Mouse (Mus musculus): Measurements from ENCODE around the gene Cysrt1. TPM values are rescaled to one million over a fixed set of nuclear protein-coding genes. Genes with fewer than 3 reads are reported as not detected.

Gene Cysrt1
- total RNA-seq, 2 experiments from 2014 or later: not detected

GRCm38 (mm10) chr2:25217666-25218065 lies 24.6 kb downstream of the Cysrt1 start:
- intact Hi-C loops (cut with DNase I): no loop called here
- no peak for DNase-seq

GRCm38 (mm10) chr2:25214444-25214843 lies 27.8 kb downstream of the Cysrt1 start, which contains the start of gene Stpg3:
TSS of gene Stpg3 (minus strand) at chr2:25214637.
- intact Hi-C loops (cut with DNase I): no loop called here
- no peak for DNase-seq

GRCm38 (mm10) chr2:25213266-25213865 lies 28.9 kb downstream of the Cysrt1 start:
- no peak for DNase-seq
- intact Hi-C loops (cut with DNase I): no loop called here

- intact Hi-C loops (cut with DNase I): no loop called here
These were observed 31.1 kb downstream of the Cysrt1 start, which contains the start of gene Nelfb for GRCm38 (mm10) chr2:25211121-25211670. TSS of gene Nelfb (minus strand) at chr2:25211489.

DNA sequence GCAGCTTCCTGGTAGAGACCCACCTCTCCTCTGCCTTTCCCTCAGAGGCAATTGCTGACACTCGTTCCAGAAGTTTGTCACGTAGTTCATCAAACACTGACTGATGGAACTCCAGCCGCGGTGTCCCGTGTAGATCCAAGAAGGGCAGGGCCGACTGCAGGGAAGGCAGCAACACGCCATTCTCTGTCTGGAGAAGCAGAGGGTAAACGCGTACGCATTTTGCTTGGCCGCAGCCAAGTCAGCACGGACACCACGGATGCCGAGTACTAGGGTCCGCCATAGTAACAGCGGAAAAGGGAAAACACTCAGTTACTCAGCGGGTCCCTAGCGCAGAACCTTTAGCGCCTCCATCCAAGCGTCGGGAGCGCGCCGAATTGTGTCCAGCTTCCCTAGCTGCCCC lies 31.6 kb downstream of the Cysrt1 start:
- no peak for DNase-seq
- intact Hi-C loops (cut with DNase I): no loop called here

More at GRCm38 (mm10) chr2:25211121-25211670, 31.1 kb downstream of the Cysrt1 start, which contains the start of gene Nelfb:
- DNase-seq: peak; percentile 89 to 92

- no peak for DNase-seq
- intact Hi-C loops (cut with DNase I): no loop called here
These were observed 34.7 kb downstream of the Cysrt1 start for GRCm38 (mm10) chr2:25207593-25207992.

GRCm38 (mm10) chr2:25203631-25204214 lies 38.5 kb downstream of the Cysrt1 start:
- no peak for DNase-seq
- intact Hi-C loops (cut with DNase I): no loop called here

DNA sequence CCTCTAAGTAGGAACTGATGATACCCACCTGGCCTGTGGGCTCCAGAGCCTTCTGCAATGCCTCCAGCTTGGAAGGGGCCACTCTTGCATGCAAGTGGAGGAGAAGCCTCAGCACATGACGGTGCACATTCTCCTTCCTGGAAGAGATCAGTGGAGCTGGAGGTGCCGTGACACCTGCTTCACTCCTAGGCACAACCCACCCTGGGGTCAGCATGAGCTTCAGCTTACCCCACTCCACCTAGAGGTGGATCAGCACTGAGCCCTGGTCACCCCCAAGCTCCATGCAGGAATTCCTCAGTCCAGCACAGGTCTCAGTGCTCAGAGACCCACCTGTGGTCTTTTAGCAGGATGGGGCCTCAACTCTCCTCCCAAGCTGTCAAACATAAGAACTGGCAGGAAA lies 41.6 kb downstream of the Cysrt1 start:
- DNase-seq: no peak
- intact Hi-C loops (cut with DNase I): no loop called here

DNA sequence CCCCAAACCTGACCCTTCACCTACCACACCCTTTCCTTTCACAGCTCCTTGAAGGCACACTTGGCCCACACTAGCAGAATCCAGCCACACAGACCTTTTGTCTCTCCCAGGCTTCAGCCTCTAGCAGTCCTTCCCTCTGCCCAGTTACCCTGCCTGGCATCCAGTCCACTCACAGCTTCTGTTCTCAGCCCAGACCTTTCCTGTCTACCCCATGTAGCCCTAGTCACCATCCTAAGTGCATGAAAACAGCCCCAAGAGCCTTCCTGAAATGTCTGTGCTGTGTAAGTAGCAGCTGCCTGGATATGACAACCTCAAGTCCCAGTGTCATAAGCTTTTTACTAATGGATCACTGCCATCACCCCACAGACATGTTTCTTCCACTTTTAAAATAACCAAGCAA lies 44.3 kb downstream of the Cysrt1 start:
- DNase-seq: no peak
- intact Hi-C loops (cut with DNase I): no loop called here

- intact Hi-C loops (cut with DNase I): no loop called here
These were observed 45.1 kb downstream of the Cysrt1 start for GRCm38 (mm10) chr2:25197191-25197590.

DNA sequence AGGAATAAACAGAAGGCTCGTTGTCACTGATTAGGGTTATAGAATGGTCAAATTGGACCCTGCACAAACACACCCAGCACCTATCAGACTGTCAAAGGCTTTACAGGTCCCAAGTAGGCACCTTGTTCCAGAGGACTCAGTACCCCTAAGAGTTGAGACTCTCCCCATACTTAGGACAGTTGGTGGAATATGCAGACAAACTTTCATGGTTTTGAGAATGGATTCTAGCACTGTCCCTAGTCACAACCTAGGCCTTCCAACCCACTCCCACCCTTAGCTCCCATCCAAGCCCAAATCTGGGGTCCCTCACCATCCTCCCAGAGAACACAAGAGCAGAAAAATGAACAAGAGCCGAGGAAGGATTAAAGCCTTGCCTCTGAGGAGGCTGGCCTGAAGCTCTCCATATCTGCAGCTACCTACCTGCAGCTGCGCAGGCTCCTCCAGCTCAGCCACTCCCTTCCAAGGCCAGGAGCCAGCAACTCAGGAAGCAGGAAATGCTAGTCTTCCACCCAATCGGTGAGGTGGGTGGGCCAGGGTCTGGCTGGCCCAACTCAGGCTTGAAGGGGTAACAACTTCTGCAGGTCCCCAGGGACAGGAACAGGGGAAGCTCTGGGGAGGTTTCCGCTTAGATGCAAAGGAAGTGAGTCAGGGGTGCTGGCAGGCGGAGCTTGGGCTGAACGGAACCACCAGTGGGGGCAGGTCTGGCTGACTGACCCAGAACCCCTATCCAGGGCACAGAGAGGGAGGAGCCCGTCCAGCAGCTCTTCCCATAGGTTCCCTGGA lies 45.9 kb downstream of the Cysrt1 start, which contains the start of gene Tor4a:
TSS of gene Tor4a (minus strand) at position 715 of the 783 bp plus-strand sequence.
- peak; percentile 55 to 64 for DNase-seq
- intact Hi-C loops (cut with DNase I): no loop called here

More at GRCm38 (mm10) chr2:25197191-25197590, 45.1 kb downstream of the Cysrt1 start:
- DNase-seq: no peak

GRCm38 (mm10) chr2:25195211-25196156 lies 46.8 kb downstream of the Cysrt1 start:
- intact Hi-C loops (cut with DNase I): loop anchor here (2.0 kb wide), 1 partner anchor 99 kb away; no protein-coding TSS in a partner anchor

GRCm38 (mm10) chr2:25194486-25195171 lies 47.6 kb downstream of the Cysrt1 start:
- intact Hi-C loops (cut with DNase I): loop anchor here (2.0 to 5.0 kb wide), 2 partner anchors 78 to 100 kb away; partner anchors contain the start of genes Anapc2 and Ssna1

More at GRCm38 (mm10) chr2:25195211-25196156, 46.8 kb downstream of the Cysrt1 start:
- DNase-seq: no peak

GRCm38 (mm10) chr2:25194006-25194405 lies 48.2 kb downstream of the Cysrt1 start:
- intact Hi-C loops (cut with DNase I): loop anchor here (2.0 to 5.0 kb wide), 2 partner anchors 78 to 101 kb away; partner anchors contain the start of genes Anapc2 and Ssna1
- DNase-seq: no peak

More at GRCm38 (mm10) chr2:25194486-25195171, 47.6 kb downstream of the Cysrt1 start:
- DNase-seq: no peak

DNA sequence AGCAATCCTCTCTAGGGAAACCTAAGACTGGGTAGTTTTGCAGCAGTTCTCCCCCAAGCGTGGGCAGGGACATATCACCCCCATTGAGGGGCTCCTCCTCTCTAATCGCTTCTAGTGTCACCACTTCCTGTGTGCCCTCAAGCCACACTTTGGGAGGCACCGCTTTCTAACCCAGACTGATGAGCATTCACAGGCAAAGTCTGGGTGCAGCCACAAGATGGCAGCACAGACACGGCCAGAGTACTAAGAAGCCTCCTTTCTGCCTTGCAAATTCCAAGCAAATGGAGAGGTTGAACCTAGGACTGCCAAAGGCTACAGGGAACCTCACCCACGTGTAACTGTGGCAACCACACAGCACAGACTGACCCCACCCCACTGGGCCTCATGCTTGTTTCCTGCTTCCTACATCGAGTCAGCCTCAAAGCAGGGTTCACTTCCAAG lies 48.9 kb downstream of the Cysrt1 start:
- peak; percentile 79 to 84 for DNase-seq
- intact Hi-C loops (cut with DNase I): loop anchor here (1.0 to 5.0 kb wide), 2 partner anchors 35 to 79 kb away; partner anchors contain the start of genes Anapc2 and Ssna1
